Mouse (Mus musculus): Measurements from ENCODE around the gene Fga. TPM values are rescaled to one million over a fixed set of nuclear protein-coding genes. Genes with fewer than 3 reads are reported as not detected.
A peak's percentile ranks its signal among the peaks of the same experiment; 100 is the strongest.

Fga gene
- total RNA-seq, 2 experiments from 2014 or later, result 0.12 TPM; not detected in 1

DNA sequence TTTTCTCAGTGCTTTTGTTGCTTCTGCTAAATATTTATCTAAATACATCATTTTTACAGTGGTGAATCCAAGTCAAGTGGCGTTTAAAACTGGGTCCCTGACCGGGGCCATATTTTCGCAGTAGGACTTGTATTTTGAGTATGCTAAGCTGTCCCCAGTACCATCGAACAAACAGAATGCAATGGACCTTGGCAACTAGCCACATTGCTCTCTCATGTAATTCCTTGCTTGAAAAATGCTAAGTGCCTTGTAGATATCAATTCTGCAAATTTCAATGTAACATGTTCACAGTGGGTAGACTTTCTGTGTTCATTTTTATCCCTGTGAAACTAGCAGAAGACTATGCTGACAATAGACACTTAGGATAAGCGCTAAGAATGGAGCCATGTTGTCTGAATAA, 4.7 kb upstream of the Fga start:
- intact Hi-C loops (cut with DNase I), result no loop called here
- no peak for DNase-seq

DNA sequence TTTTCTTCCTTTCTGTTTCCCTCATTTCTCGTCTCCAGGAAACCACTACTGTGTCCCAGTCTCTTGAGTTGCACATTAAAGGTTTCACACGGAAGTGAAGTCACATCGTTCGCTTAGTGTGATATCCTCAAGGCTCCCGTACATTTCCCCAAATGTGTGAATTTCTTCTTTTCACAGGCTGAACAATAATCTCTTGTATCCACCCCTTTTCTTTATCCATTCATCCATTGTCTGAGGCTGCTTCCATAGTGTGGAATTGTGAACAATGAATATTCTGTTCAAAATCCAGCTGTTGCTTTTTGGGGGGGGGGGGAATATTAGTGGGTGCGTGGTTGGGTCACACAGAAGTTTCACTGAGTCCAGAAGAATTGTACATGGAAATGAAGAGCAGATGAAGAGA, 840 bp upstream of the Fga start:
- no peak for DNase-seq
- intact Hi-C loops (cut with DNase I), result no loop called here

DNA sequence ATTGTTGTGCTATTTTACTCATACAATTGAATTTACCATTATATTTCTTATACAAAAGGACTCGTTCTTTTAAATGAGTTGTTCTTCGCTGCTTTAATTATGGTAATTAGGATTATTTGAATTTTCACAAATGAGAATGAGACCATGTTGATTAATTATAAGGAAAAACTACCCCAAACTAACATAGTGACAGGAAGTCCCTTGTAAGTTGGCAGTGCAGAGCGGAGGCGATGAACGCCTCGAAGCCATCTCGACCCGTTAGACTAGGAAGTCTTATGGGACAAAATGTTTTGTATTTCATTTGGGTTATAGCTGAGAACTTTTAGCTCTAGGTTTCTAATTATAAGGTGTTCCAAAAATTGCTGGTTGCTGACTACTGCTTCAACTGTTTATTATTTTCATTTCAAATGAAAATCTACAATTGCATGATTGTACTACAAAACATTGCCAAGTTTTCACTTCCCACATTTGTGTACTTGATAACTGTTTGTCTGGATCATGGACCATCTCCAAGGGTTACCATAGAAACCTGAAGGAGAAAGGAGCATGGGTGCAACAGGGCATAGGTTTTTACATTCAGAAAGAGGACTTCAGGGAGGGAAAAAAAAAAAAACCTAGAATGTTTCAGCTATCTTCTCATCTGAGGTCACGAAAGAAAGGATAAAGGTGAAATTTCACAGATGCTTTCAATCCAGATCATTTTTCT, 1.8 kb downstream of the Fga start:
- no peak for DNase-seq
- intact Hi-C loops (cut with DNase I), result no loop called here

DNA sequence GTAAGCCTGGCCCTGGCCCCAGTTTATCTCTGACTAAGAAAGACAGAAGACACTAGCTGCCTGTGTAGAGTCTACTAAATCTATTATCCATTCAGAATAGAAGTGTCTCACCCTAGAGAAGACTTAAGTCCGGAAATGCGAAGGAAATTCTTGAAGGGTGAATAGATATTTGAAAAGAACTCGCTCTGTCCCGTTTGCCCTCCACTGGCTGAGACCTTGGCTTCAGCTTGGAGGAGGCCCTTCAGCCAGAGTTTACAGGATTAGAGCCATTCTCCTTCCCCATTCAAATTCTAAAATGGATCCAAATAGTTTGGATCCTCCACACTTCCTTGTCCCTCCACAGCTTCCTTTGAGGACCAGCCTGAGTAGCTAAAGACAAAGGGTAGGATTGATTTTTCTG, 4.5 kb downstream of the Fga start:
- intact Hi-C loops (cut with DNase I), result no loop called here
- DNase-seq, result no peak

DNA sequence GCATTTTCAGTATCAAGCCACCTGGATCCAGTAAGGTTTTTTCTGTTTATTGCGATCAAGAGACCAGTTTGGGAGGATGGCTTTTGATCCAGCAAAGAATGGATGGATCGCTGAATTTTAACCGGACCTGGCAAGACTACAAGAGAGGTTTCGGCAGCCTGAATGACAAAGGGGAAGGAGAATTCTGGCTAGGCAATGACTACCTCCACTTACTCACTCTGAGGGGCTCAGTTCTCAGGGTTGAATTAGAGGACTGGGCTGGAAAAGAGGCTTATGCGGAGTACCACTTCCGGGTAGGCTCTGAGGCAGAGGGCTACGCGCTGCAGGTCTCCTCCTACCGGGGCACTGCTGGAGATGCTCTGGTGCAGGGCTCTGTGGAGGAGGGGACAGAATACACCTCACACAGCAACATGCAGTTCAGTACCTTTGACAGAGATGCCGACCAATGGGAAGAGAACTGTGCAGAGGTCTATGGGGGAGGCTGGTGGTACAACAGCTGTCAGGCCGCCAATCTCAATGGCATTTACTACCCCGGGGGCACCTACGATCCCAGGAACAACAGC, 7.0 kb downstream of the Fga start:
- DNase-seq, result no peak
- intact Hi-C loops (cut with DNase I), result no loop called here

DNA sequence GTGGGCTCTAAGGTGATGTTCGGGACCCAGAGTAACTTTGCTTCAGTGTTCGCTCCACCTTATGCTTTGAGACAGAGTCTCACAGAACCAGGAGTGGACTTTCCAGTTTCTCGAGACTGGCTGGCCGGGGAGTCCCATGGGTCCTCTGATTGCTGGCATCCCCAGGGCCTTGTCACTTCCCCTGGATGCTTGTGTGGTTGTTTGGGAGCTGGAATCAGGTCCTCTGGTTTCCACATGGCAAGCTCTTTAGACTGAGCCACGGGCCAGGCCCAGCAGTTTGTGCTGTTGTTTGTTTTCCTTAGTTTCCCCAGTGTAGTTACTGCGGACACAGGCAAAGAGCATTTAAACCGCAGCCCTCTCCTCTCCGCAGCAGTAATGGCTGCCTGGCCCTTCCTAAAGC, 7.9 kb downstream of the Fga start:
- no peak for DNase-seq

DNA sequence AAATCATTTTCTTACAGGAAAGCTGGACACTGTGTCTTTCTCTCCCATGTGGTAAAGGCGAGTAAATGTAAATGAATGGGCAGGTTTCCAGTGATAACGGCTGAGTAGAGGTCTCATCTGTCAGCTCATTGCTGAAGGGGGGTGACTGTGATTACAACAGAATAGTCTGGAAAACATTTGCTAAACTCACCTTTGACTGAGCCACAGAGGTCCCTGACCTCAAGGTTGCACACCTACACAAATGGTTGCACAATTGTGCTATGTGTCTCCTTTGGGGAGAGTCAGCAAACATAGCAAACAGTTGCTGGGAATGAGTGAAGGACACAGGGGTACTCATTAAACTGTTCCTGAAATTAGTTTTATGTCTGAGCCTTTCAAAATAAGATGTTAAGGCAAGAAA, 13.0 kb downstream of the Fga start:
- intact Hi-C loops (cut with DNase I), result no loop called here
- DNase-seq, result no peak

More for the DNA sequence above, 7.9 kb downstream of the Fga start:
- intact Hi-C loops (cut with DNase I), result no loop called here

DNA sequence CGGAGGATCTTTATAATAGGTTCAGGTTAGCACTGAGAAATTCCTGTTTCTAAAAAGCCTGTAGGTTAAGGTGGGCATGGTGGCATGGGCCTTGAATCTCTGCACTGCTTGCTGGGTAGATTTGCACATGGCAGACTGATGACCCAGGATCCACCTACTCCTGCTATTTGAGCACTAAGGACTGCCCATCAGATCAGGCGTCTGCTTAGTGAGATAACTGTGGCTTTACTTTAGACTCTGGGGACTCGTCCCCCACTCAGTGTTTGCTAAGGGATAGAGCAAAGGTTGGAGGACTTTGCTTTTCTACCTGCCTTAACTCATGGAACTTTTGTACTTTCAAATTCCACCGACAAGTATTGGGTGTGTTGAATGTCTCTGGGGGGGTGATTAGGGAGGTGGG, 13.8 kb downstream of the Fga start:
- no peak for DNase-seq
- intact Hi-C loops (cut with DNase I), result no loop called here

DNA sequence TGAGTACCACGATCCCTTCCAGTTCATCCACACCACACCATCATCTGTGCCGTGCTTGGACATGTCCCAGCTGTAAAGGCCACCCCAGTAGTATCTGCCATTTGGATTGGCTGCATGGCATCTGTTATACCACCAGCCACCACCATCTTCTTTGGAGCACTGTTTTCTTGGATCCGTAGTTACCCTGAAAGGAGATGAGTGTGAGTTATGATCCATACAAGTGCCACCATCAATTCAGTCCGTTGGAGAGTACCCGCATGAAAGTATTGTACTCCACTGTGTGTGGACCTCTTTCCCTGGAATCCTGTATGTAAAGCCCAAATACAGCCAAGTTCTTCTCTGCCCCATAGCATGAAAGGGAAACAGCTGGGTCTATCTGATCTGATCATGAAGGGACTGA, 16.6 kb downstream of the Fga start:
- DNase-seq, result no peak
- intact Hi-C loops (cut with DNase I), result no loop called here

DNA sequence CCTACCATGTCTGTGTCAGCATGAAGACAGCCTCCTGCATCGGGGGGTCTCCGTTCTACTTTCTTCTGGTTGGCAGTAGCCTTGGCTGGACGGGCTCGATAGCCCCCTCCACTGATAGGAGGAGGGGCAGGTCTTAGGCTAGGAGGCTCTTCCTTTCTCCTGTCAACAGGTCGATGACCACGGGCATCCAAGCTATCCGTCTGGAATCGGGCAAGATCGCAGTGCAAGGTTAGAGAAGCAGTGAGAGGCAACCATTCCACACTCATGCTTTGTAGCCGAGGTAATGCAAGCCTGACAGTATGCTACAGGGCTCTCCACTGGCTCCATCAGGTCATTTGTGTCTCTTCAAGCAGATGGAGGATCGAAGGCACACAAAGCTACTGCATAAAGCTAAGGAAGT, 20.8 kb downstream of the Fga start:
- DNase-seq, result no peak
- intact Hi-C loops (cut with DNase I), result no loop called here

DNA sequence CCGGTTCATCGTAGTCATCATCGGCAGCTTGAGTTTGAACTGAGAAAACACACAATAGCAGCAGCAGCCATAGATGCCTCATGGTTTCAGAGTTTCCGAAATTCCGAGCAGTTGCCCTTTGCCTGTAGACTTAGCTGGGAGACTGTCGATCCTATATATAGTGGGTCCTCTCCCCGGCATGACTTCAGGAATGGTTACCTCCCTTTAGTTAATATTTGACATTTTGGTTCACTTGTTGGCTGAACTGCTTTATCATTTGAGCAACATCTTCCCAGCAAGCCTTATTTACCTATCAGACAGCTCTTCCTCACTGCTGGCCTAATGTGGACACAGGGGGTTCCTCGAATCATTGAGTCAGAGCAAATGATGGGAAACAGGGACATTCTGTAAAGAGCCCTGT, 23.8 kb downstream of the Fga start, which contains the start of gene Fgb:
TSS of gene Fgb (minus strand) at position 184 of the 400 bp plus-strand sequence.
- no peak for DNase-seq
- intact Hi-C loops (cut with DNase I), result loop anchor here (5.0 kb wide), 1 partner anchor 687 kb away; no protein-coding TSS in a partner anchor

DNA sequence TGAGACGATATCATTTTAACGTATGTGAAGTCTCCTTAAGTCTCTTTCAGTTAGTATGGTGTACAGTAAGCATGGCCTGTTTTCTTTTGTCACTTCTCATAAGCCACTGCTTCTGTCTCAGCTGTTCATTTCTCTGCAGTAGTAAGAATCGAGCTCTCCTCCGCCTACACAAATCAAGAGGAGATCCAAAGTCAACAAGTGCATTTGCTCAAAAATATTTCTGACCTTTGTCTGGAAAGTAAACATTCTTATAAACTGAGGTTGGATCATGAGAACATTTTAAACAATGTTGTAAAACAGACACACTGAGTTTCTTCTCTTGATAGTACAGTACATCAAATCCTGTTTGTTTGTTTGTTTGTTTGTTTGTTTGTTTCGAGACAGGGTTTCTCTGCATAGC, 24.8 kb downstream of the Fga start:
- intact Hi-C loops (cut with DNase I), result loop anchor here (5.0 kb wide), 1 partner anchor 688 kb away; no protein-coding TSS in a partner anchor
- no peak for DNase-seq

DNA sequence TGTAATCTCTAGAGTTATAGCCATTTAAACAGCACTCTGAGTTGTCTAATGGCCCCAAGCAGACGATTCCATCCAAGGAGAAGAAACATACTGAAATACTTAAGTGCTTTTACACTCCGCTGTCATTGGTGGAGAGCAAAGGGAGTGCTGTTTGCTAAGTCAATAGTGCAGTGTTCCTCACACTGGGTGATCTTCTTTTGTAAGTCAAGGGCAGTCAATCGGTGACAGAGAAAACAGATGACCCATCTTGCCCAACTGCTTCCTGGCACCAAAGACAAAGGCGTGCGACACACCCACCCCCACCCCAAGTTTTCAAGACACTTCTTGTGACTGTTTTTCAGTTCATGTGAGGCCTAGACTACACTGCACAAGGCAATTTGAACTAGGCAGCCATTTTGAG, 26.2 kb downstream of the Fga start:
- intact Hi-C loops (cut with DNase I), result loop anchor here (2.0 to 5.0 kb wide), 2 partner anchors 175 to 690 kb away; partner anchors contain the start of gene Rbm46
- no peak for DNase-seq

DNA sequence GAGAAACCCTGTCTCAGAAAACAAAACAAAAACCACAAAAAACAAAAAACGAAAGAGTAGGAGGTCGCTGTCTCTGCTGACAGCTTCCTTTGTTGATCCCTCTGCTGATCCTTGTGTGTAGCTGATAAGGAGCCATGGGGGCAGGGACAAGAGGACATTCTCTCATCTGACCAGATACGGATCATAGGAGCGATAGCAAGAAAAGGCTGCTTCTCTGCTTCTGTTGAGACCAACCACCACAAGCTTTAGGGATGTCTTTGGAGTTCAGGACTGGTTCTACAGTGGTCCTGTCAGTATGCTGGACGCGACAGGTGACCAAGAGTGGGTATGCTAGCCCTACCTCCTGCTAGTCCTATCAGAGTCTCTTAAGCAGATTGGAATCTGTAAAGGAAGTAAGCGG, 27.2 kb downstream of the Fga start:
- no peak for DNase-seq
- intact Hi-C loops (cut with DNase I), result loop anchor here (1.0 to 5.0 kb wide), 3 partner anchors 51 to 691 kb away; partner anchors contain the start of gene Rbm46

DNA sequence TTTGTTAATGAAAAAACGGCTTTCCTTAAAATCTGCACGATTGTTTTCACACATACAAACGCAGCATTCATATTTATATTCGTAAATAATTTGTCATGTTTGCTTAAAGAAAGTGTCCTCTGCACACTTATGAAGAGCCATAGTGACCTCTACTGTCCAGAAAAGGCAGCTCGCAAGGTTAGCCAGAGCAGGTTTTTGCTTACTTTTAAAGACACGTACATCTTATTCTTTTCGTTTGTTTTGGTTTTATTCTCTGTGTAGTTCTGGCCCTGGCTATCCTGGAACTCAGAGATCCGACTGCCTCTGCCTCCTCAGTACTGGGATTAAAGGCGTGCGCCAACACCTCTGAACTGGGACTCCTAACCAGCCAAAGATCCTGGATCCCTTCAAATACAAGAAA, 27.9 kb downstream of the Fga start:
- DNase-seq, result peak; percentile 42 to 59
- intact Hi-C loops (cut with DNase I), result loop anchor here (1.0 to 5.0 kb wide), 3 partner anchors 51 to 691 kb away; partner anchors contain the start of gene Rbm46

DNA sequence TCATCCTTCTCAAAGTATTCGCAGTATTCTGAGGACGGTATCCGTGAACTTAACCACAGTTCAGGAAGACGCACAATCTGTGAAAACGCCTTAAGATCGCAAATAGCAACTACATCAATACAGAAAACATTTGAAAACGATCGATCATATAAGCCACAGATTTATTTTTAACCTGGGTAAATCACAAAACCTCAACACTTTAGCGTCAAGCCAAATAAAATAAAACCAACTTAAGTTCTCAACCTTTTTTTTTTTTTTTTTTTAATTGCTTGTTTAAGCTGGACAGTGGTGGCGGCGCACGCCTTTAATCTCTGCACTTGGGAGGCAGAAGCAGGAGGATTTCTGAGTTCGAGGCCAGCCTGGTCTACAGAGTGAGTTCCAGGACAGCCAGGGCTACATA, 28.9 kb downstream of the Fga start:
- DNase-seq, result no peak
- intact Hi-C loops (cut with DNase I), result loop anchor here (5.0 kb wide), 1 partner anchor 692 kb away; no protein-coding TSS in a partner anchor

DNA sequence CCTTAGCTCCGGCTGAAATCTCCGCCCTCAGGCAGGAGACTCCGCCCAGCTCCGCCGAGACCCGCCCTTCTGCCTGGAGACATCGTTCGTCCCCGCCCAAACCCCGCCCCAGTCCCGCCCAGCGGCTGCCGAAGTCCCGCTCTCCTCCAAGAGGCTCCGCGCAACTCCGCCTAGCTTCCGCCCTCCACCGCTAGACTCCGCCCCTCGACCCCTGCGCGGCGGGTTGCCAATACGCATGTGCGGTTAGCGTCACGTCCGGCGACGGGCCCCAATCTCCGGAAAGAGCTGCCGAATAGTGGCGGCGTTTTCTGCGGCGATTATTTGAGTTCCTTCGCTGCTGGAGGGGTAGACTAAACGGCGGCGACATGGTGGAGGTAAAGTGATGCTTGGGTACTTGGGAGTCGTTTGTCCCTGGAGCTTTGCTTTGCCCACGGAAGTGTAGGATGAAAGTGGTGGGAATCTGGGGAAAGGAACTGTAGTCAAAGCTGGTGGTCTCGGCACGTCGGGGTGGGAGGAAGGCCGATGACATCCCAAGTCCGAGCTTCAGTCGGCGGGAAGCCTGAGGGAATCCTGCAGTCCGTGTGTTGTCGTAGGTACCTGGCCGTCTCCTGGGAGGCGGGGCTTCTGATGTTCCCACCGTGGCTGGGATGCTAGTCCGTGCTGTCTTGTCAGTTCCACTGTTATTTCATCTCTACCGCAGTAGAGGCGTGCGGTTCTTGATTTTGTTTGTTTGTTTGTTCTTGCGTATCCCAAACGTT, 29.6 kb downstream of the Fga start, which contains the start of gene Plrg1:
TSS of gene Plrg1 (plus strand) at position 242 of the 758 bp plus-strand sequence.
- peak; percentile 99 to 100 for DNase-seq
- intact Hi-C loops (cut with DNase I), result no loop called here

DNA sequence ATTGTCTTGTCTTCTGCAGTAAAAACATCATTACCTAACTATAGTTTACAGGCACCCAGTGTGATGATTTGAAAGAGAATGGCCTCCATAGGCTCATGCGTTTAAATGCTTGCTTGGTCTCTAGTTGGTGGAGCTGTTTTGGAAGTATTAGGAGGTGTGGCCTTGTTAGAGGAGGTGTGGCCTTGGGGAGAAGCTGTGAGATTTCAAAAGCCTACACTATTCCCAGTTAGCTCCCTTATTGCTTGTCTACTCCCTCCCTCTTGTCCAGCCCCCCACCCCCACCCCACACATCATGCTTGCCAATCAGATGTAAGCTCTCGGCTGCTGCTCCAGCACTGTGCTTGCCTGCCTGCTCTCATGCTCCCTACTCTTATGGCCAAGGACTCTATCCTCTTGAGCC, 31.2 kb downstream of the Fga start:
- DNase-seq, result no peak
- intact Hi-C loops (cut with DNase I), result no loop called here

DNA sequence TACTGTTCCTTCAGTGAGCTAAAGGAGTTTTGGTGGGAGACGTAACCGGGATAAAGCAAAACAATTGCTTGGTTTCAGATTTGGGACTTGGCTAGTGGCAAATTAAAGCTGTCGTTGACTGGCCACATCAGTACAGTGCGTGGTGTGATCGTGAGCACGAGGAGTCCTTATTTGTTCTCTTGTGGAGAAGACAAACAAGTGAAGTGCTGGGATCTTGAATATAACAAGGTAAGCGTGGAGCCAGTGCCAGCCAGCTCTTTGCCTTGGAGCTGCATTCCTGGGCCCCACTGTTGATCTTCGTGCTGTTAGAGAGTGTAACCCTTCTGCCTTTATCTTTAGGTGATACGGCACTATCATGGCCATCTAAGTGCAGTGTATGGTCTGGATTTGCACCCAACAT, 42.0 kb downstream of the Fga start:
- intact Hi-C loops (cut with DNase I), result no loop called here
- DNase-seq, result no peak

DNA sequence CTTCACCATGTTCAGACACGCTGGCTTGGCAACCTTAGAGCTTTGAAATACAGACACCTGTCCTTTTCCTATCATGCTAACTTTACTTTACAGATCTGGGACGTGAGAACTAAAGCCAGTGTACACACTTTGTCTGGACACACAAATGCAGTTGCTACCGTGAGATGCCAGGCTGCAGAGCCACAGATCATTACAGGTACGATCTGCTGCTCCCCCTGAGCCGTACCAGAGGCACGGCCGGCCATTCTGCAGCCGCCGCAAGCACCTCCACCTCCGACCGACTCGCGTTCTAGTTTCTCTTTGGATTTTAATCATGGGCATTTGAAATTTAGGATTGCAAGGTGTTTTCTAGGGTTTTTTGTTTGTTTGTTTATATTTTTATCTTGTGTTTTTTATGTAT, 43.0 kb downstream of the Fga start:
- intact Hi-C loops (cut with DNase I), result no loop called here
- DNase-seq, result no peak

DNA sequence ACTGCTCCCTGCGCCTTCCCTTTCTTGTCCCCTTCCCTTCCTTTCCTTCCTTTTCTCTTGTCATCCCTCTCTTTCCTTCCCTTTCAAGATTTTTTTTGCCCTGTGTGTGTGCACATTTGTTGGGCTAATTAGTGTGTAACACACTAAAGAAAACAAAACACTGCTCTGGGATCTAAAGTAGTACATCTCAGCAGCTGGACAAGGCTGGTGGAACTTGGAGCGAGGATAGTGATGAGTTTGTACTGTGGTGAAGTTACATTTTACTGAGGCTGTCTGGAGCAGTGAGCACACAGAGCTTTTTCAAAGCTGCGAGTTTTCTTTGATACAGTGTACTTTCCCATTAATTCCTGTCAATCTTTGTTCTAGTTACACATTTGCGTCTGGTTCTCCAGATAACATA, 44.4 kb downstream of the Fga start:
- intact Hi-C loops (cut with DNase I), result no loop called here
- DNase-seq, result peak; percentile 20 to 35

Measured in heart, postnatal 10 days (tissue).